Mouse (Mus musculus) stomach, embryonic 16.5 days (tissue): ENCODE measurements around the gene Ankrd13b. TPM values are rescaled to one million over a fixed set of nuclear protein-coding genes. Genes with fewer than 3 reads are reported as not detected.
A peak's percentile ranks its signal among the peaks of the same experiment; 100 is the strongest.

ENCODE experiments used
- ATAC-seq: fragments of 200-750 bp; cut with Nextera tagmentation; 2 replicates; pipeline ENCODE4 v1.8.0; 2017; ENCODE audit warnings: moderate number of reproducible peaks, moderate TSS enrichment; ENCODE audit not compliant: insufficient read depth, low FRiP score
- H3K27ac ChIP-seq: fragments of 300-500 bp; sonication (generic); 2 replicates; pipeline ENCODE4 v1.5.1; 2014; ENCODE audit warnings: low read length
- H3K27me3 ChIP-seq: fragments of 300-500 bp; sonication (generic); 2 replicates; pipeline ENCODE4 v1.6.1; 2014; ENCODE audit warnings: low read length, control low read depth, mixed read lengths; ENCODE audit not compliant: control insufficient read depth, insufficient read depth
- H3K36me3 ChIP-seq: fragments of 300-500 bp; sonication (generic); 2 replicates; pipeline ENCODE4 v1.6.1; 2014; ENCODE audit warnings: low read length; ENCODE audit not compliant: control insufficient read depth, insufficient read depth
- H3K4me1 ChIP-seq: fragments of 300-500 bp; sonication (generic); 2 replicates; pipeline ENCODE4 v1.6.1; 2014; ENCODE audit warnings: low read length, control low read depth, mixed read lengths; ENCODE audit not compliant: control insufficient read depth, insufficient read depth
- H3K4me2 ChIP-seq: fragments of 300-500 bp; sonication (generic); 2 replicates; pipeline ENCODE4 v1.6.1; 2014; ENCODE audit warnings: low read depth, low read length, mixed read lengths
- H3K4me3 ChIP-seq: fragments of 300-500 bp; sonication (generic); replicated peaks from 2 replicates; pipeline ENCODE4 v1.5.1; 2014; ENCODE audit warnings: mild to moderate bottlenecking, low read length
- H3K9ac ChIP-seq: fragments of 300-500 bp; sonication (generic); 2 replicates; pipeline ENCODE4 v1.6.1; 2014; ENCODE audit warnings: low read length
- H3K9me3 ChIP-seq: fragments of 300-500 bp; sonication (generic); replicated peaks from 2 replicates; pipeline ENCODE4 v1.6.1; 2016; ENCODE audit warnings: low read length, control low read depth; ENCODE audit not compliant: control insufficient read depth
- WGBS: fragments of 180-500 bp; shearing (Covaris S2); extraction: QIAGEN DNeasy Blood & Tissue Kit; methylation state at CpG from one replicate; pipeline ENCODE4 v1.1.7; 2014; 5-methylcytosine and 5-hydroxymethylcytosine counted together
- polyA plus RNA-seq: library from polyadenylated mRNA; unstranded; fragments of >200 nt; fragmentation: Nextera tagmentation; extraction: Ambion mirVana; gene quantifications from 2 replicates; pipeline ENCODE4 v1.2.1, GENCODE M21; 2015

Gene Ankrd13b
- polyA plus RNA-seq, 1 experiment from 2014 or later: 2.8 TPM

DNA sequence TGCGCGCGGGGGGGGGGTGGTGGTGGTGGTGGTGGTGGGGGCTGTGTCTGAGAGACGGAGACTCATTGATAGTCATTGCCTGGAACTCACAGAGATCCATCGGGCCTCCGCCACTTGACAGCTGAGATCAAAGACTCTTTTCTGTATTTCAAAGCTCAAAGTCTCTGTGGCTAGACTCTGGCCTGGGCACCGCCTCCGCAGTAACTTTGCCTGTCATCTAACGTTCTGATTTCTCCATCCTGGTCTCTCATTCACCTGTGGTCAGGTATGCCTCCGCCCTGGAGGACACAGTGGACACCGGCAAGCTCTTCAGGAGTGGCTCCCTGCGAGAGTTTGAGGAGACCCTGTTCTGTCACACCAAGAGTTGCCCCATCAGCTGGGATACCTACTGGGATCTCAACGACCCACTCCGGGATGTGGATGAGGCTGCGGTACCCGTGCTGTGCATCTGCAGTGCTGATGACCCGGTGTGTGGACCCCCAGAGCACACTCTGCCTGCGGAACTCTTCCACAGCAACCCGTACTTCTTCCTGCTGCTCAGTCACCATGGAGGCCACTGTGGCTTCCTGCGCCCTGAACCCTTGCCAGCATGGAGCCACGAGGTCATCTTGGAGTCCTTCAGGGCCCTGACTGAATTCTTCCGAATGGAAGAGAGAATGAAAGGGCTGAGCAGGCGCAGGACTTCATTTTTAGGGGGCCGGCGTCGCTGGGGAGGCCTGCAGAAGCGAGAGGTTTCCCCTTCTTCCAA, 28.7 kb upstream of the Ankrd13b start:
- peaks cover 12% of the 10 kb centered on the region; the same call in 1 of the 2 replicates for H3K27me3 ChIP-seq

DNA sequence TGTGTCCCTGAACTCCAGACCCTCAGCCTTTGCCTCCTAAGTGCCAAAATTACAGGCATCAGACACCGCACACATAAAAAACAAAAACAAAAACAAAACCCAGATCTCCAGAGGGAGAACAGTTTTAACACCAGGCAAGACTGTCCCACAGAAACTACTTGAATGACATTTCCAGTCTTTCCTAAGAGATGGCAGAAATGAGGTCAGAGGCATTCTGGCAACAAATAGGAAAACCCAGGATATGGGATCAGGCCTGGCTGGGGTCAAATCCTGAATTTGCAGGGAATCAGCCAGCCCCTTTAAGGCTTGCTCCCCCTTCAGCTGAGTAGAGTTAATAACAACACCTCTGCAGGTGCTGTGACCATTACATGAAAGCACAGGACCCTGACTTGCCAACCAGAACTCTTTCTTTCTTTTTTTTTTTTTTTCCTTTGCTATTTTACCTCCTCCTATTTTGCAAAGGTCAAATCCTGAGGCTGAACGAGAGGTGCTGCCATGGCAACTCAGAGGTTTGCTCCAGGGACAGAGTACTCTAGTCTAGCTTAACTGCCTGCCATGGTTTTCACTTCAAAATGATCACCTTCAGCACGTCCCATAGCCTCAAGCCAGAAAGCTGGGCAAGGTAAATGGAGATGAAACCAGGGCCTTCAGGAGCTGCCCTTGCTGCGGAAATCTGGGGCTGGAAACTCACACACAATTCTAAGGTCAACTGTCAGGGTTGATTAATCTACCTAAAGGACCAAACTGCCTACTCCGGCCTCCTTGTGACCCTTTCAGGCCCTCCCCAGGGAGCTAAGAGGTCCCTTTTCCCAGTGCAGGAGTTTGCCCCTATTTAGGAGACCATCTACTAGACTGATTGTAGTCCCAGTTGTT, 27.3 kb upstream of the Ankrd13b start:
- Histone ChIP-seq H3K27me3 (peaks cover 12% of the 10 kb centered on the region; the same call in 1 of the 2 replicates), H3K36me3 (no peaks in the 10 kb centered on the region), H3K4me3 (no peak overlapping the region), H3K4me2 (no peak overlapping the region), H3K9me3 (no peaks in the 10 kb centered on the region), H3K4me1 (peaks cover 29% of the 10 kb centered on the region), H3K9ac (no peak overlapping the region), H3K27ac (no peak overlapping the region)
- 68% methylated on average over 5 of the region's 5 CpGs for WGBS
- no peak for ATAC-seq

More for the DNA sequence above, 28.7 kb upstream of the Ankrd13b start:
- H3K36me3 ChIP-seq: no peaks in the 10 kb centered on the region
- H3K27ac ChIP-seq: no peak overlapping the region
- ATAC-seq: no peak
- H3K4me2 ChIP-seq: no peak overlapping the region
- H3K4me3 ChIP-seq: no peak overlapping the region
- no peak overlapping the region for H3K9ac ChIP-seq
- no peaks in the 10 kb centered on the region for H3K9me3 ChIP-seq
- WGBS: 80% methylated on average over 27 of the region's 27 CpGs
- H3K4me1 ChIP-seq: peaks cover 23% of the 10 kb centered on the region

GRCm38 (mm10) chr11:77515637-77516552, 26.4 kb upstream of the Ankrd13b start, which contains the start of gene Trp53i13:
Gene Trp53i13 (minus strand): TSS chr11:77515980.
- H3K9ac ChIP-seq: peak within 1 kb of the TSS; percentile 71
- no peaks in the 10 kb centered on the region for H3K9me3 ChIP-seq
- H3K36me3 ChIP-seq: no peaks in the 10 kb centered on the region
- peaks cover 12% of the 10 kb centered on the region; the same call in 1 of the 2 replicates for H3K27me3 ChIP-seq
- 6% methylated on average over 39 of the region's 39 CpGs for WGBS
- H3K4me1 ChIP-seq: peaks cover 30% of the 10 kb centered on the region
- no peak within 1 kb of the TSS for H3K27ac ChIP-seq
- ATAC-seq: no peak
- H3K4me2 ChIP-seq: peak within 1 kb of the TSS; percentile 89
- H3K4me3 ChIP-seq: peak within 1 kb of the TSS; percentile 77

DNA sequence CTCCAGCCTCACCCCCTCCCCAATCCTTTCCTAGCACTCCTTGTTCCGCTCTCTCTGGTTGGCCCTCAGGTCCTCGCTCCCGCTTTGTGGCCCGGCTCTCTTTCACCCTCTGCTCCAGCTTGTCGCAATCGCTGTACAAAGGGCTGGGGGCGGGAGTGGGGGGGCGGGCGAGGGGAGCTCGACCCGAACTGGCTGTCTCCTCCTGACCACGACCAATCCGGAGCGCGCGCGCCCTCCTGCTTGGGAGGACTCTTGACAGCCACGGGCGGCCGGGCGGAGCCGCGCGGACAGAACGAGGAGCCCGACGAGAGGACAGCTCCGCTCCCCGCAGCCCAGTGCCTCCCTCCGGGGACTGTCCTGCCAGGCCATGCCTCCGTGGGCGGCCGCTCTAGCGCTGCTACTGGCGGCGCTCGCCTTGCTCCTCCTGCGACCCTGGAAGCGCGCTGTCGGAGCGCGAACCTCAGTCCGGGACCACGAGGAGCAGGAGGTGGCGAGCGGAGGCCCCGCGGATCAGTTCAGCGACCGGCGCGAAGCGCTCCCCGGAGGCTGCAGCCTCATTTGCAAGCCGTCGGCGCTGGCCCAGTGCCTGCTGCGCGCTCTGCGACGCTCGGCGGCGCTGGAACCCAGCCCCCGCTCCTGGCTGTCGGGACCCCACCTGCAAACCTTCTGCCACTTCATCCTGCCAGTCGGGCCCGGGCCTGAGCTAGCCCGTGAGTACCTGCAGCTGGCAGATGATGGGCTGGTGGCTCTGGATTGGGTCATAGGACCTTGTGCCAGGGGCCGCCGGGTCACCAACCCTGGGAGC, 25.6 kb upstream of the Ankrd13b start, which contains the start of gene Abhd15:
Abhd15 (plus strand) TSS at position 290 of the 805 bp plus-strand sequence.
- under 1% methylated on average over 72 of the region's 72 CpGs for WGBS
- H3K27me3 ChIP-seq: peaks cover 12% of the 10 kb centered on the region; the same call in 1 of the 2 replicates
- H3K36me3 ChIP-seq: 0 out of 2 replicates have a peak, but pooled peaks cover 2% of the 10 kb centered on the region
- peak; percentile 51 for ATAC-seq
- H3K4me1 ChIP-seq: peaks cover 30% of the 10 kb centered on the region
- peak within 1 kb of the TSS; percentile 75 for H3K9ac ChIP-seq
- peak within 1 kb of the TSS; percentile 89 for H3K4me2 ChIP-seq
- H3K27ac ChIP-seq: no peak within 1 kb of the TSS
- peak within 1 kb of the TSS; percentile 77 for H3K4me3 ChIP-seq
- H3K9me3 ChIP-seq: no peaks in the 10 kb centered on the region

DNA sequence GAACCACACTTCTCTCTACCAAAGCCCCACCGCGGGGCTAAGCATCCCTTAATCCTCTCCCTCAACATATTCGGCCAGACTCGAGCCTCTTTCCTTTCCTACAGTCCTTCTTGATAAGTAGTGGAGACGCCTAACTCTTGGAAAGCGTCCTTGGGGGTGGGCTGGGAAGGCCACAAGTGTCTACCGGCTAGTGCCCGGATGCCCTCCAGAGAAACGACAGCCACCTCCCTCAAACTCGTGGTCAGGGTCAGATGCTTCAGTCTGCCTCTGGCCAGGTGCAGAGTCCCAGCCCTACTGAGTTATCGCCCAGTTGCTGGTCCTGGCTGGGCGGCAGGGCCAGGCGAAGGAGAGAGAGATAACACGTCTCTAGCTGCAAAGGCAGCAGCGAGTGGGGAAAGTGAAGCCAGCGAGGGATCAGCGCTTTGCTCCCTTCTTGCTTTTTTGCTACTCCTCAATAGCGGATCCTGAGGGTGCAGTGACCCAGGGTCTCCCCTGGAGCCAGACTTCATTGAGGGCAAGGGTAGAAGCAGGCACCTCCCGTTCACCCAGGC, 24.9 kb upstream of the Ankrd13b start:
- no peak for ATAC-seq
- WGBS: 15% methylated on average over 19 of the region's 19 CpGs
- H3K27me3 ChIP-seq: peaks cover 12% of the 10 kb centered on the region; the same call in 1 of the 2 replicates

DNA sequence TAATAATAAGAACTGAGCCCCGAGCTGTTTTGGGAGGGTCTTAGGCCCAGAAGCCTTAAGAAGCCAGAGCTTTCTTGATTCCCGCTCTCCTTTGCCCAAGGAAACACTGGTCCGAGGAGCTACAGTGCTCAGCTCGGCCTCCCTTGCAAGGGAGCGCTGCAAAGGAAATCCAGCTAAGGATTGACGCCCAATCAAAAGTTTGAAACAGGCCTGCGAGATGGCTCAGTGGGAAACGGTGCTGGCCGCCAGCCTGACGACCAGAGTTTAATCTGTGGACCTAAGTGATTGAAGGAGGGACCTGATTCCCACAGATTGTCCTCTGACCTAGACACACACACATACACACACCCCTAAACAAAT, 24.3 kb upstream of the Ankrd13b start:
- 20% methylated on average over 10 of the region's 10 CpGs for WGBS
- peaks cover 30% of the 10 kb centered on the region for H3K4me1 ChIP-seq
- H3K4me3 ChIP-seq: peak overlapping the region; percentile 77
- H3K9me3 ChIP-seq: no peaks in the 10 kb centered on the region
- peak overlapping the region; percentile 75 for H3K9ac ChIP-seq
- ATAC-seq: no peak
- H3K36me3 ChIP-seq: 0 out of 2 replicates have a peak, but pooled peaks cover 3% of the 10 kb centered on the region
- H3K27me3 ChIP-seq: peaks cover 12% of the 10 kb centered on the region; the same call in 1 of the 2 replicates
- peak overlapping the region; percentile 89 for H3K4me2 ChIP-seq
- H3K27ac ChIP-seq: peak overlapping the region; percentile 66

More for the DNA sequence above, 24.9 kb upstream of the Ankrd13b start:
- H3K4me3 ChIP-seq: peak overlapping the region; percentile 77
- H3K9me3 ChIP-seq: no peaks in the 10 kb centered on the region
- 0 out of 2 replicates have a peak, but pooled peaks cover 3% of the 10 kb centered on the region for H3K36me3 ChIP-seq
- H3K4me1 ChIP-seq: peaks cover 30% of the 10 kb centered on the region
- H3K27ac ChIP-seq: no peak overlapping the region
- peak overlapping the region; percentile 71 for H3K9ac ChIP-seq
- H3K4me2 ChIP-seq: peak overlapping the region; percentile 89

- peak overlapping the region; percentile 89 for H3K4me2 ChIP-seq
- no peaks in the 10 kb centered on the region for H3K9me3 ChIP-seq
- H3K27me3 ChIP-seq: peaks cover 12% of the 10 kb centered on the region; the same call in 1 of the 2 replicates
- peak overlapping the region; percentile 84 for H3K9ac ChIP-seq
- WGBS: under 1% methylated on average over 68 of the region's 84 CpGs
- H3K4me1 ChIP-seq: peaks cover 35% of the 10 kb centered on the region
- ATAC-seq: peak; percentile 84
- H3K27ac ChIP-seq: peak overlapping the region; percentile 74
- H3K4me3 ChIP-seq: peak overlapping the region; percentile 77
- H3K36me3 ChIP-seq: 0 out of 2 replicates have a peak, but pooled peaks cover 3% of the 10 kb centered on the region
Measured at GRCm38 (mm10) chr11:77512891-77513810, 23.7 kb upstream of the Ankrd13b start.
